Mouse (Mus musculus): ENCODE data around the gene Orai2. TPM values are rescaled to one million over a fixed set of nuclear protein-coding genes. Genes with fewer than 3 reads are reported as not detected.
"Not testable (repeated sequence)": the region's sequence is repeated elsewhere in the genome, so short reads cannot be mapped to it uniquely, and the experiment has no call there.

Gene Orai2
- polyA plus RNA-seq, 1 experiment = 6.5 TPM

- Histone ChIP-seq H3K4me3 (ENCODE audit: control insufficient read depth, low read depth, low read length) (no peak overlapping the region), H3K27ac (ENCODE audit: control insufficient read depth, insufficient read depth, low read depth, low read length) (no peak overlapping the region), H3K27me3 (ENCODE audit: control insufficient read depth, insufficient read depth, low read length) (no peaks in the 10 kb centered on the region), H3K4me1 (ENCODE audit: control insufficient read depth, insufficient read depth, low read length) (peaks cover 3% of the 10 kb centered on the region), H3K36me3 (ENCODE audit: control insufficient read depth, insufficient read depth, low read length) (no peaks in the 10 kb centered on the region)
- TF ChIP-seq POLR2A (IDR thresholded peaks at IDR 0.05; ENCODE audit: control insufficient read depth, low read depth, low read length) (no peak), CTCF (IDR thresholded peaks at IDR 0.05; ENCODE audit: control insufficient read depth, insufficient read depth, insufficient replicate concordance, low read depth, low read length) (no peak)
These were observed 42.2 kb upstream of the Orai2 start for GRCm38 (mm10) chr5:136212716-136213115.

DNA sequence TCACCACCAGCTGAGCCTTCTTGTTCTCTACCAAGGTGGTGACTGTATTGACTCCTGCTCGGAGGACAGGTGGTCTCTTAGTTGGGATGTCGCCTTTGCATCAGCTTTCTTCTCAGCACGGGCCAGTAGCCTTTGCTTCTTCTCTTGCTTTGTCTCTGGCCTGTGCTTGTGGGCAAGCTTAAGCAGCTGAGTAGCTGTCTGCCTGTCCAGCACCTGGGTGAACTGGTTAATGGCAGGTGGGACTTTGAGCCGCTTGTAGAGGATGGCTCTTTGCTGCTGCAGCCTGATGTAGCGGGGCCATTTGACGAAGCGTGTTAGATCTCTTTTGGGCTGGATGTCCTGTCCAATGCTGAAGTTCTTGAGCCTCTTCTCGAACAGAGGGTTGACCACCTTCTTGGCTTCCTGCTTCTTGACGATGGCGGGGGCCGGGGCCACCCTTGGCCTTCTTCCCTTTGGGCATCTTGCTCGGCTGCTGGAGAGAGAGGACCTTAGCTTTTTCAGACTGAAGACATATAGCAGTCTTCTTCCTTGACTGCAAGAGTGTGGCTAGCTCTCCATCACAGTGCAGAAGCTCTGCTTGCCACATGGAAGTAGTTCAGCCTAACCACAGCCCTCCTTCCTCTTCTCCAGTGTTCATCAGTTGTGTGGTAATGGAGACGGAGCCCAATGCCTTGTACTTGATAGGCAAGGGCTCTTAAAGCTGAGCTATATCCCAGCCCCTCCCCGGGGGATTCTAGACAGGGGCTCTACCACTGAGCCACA lies 41.0 kb upstream of the Orai2 start:
- not testable (repeated sequence) for H3K4me1 ChIP-seq (ENCODE audit: control insufficient read depth, insufficient read depth, low read length); H3K27me3 ChIP-seq (ENCODE audit: control insufficient read depth, insufficient read depth, low read length); H3K36me3 ChIP-seq (ENCODE audit: control insufficient read depth, insufficient read depth, low read length); H3K4me3 ChIP-seq (ENCODE audit: control insufficient read depth, low read depth, low read length); H3K27ac ChIP-seq (ENCODE audit: control insufficient read depth, insufficient read depth, low read depth, low read length)

- no peak overlapping the region for H3K27ac ChIP-seq (ENCODE audit: control insufficient read depth, insufficient read depth, low read depth, low read length)
- H3K27me3 ChIP-seq (ENCODE audit: control insufficient read depth, insufficient read depth, low read length) = no peaks in the 10 kb centered on the region
- no peak overlapping the region for H3K4me3 ChIP-seq (ENCODE audit: control insufficient read depth, low read depth, low read length)
- H3K36me3 ChIP-seq (ENCODE audit: control insufficient read depth, insufficient read depth, low read length) = no peaks in the 10 kb centered on the region
- TF ChIP-seq POLR2A (IDR thresholded peaks at IDR 0.05; ENCODE audit: control insufficient read depth, low read depth, low read length) = no peak
- no peak for TF ChIP-seq CTCF (IDR thresholded peaks at IDR 0.05; ENCODE audit: control insufficient read depth, insufficient read depth, insufficient replicate concordance, low read depth, low read length)
- H3K4me1 ChIP-seq (ENCODE audit: control insufficient read depth, insufficient read depth, low read length) = peaks cover 3% of the 10 kb centered on the region; the same call in 1 of the 2 replicates
These were observed 40.0 kb upstream of the Orai2 start for GRCm38 (mm10) chr5:136210549-136210948.

DNA sequence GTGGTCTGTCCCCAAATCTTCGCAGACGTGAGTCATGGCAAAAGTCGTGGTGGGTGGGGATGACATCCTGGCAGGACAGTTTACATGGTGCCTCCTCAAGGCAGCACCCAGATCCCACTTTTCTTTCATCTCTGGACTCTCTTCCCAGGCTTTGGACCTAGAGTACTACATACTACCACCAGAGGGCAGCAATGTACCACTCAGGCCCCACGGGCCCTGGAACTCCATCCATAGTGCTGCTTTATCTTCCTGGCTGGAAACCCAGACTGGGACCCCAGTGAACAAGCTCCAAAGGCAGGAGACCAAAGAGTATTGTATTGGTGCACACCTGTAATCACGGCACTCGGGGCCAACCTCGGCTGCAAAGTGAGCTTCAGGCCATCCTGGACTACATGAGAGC lies 31.3 kb upstream of the Orai2 start:
- Histone ChIP-seq H3K27me3 (ENCODE audit: control insufficient read depth, insufficient read depth, low read length) (no peaks in the 10 kb centered on the region), H3K4me3 (ENCODE audit: control insufficient read depth, low read depth, low read length) (no peak overlapping the region), H3K36me3 (ENCODE audit: control insufficient read depth, insufficient read depth, low read length) (no peaks in the 10 kb centered on the region), H3K27ac (ENCODE audit: control insufficient read depth, insufficient read depth, low read depth, low read length) (no peak overlapping the region), H3K4me1 (ENCODE audit: control insufficient read depth, insufficient read depth, low read length) (peaks cover 7% of the 10 kb centered on the region)
- TF ChIP-seq CTCF (IDR thresholded peaks at IDR 0.05; ENCODE audit: control insufficient read depth, insufficient read depth, insufficient replicate concordance, low read depth, low read length) (peak; percentile 71), POLR2A (IDR thresholded peaks at IDR 0.05; ENCODE audit: control insufficient read depth, low read depth, low read length) (no peak)

GRCm38 (mm10) chr5:136199526-136199925 lies 29.0 kb upstream of the Orai2 start:
- Histone ChIP-seq H3K4me1 (ENCODE audit: control insufficient read depth, insufficient read depth, low read length) (peaks cover 7% of the 10 kb centered on the region), H3K27me3 (ENCODE audit: control insufficient read depth, insufficient read depth, low read length) (no peaks in the 10 kb centered on the region), H3K4me3 (ENCODE audit: control insufficient read depth, low read depth, low read length) (peak overlapping the region; percentile 76), H3K27ac (ENCODE audit: control insufficient read depth, insufficient read depth, low read depth, low read length) (peak overlapping the region; percentile 58; the same call in 1 of the 2 replicates), H3K36me3 (ENCODE audit: control insufficient read depth, insufficient read depth, low read length) (no peaks in the 10 kb centered on the region; the same call in 1 of the 2 replicates)
- TF ChIP-seq POLR2A (IDR thresholded peaks at IDR 0.05; ENCODE audit: control insufficient read depth, low read depth, low read length) (no peak), CTCF (IDR thresholded peaks at IDR 0.05; ENCODE audit: control insufficient read depth, insufficient read depth, insufficient replicate concordance, low read depth, low read length) (no peak)

GRCm38 (mm10) chr5:136198474-136199391 lies 28.2 kb upstream of the Orai2 start, which contains the start of gene Prkrip1:
Prkrip1 (minus strand) TSS chr5:136198963.
- TF ChIP-seq POLR2A (IDR thresholded peaks at IDR 0.05; ENCODE audit: control insufficient read depth, low read depth, low read length) (peak; percentile 89), CTCF (IDR thresholded peaks at IDR 0.05; ENCODE audit: control insufficient read depth, insufficient read depth, insufficient replicate concordance, low read depth, low read length) (no peak)
- Histone ChIP-seq H3K36me3 (ENCODE audit: control insufficient read depth, insufficient read depth, low read length) (no peaks in the 10 kb centered on the region; the same call in 1 of the 2 replicates), H3K4me1 (ENCODE audit: control insufficient read depth, insufficient read depth, low read length) (peaks cover 7% of the 10 kb centered on the region), H3K27ac (ENCODE audit: control insufficient read depth, insufficient read depth, low read depth, low read length) (peak within 1 kb of the TSS; percentile 76), H3K27me3 (ENCODE audit: control insufficient read depth, insufficient read depth, low read length) (no peaks in the 10 kb centered on the region), H3K4me3 (ENCODE audit: control insufficient read depth, low read depth, low read length) (peak within 1 kb of the TSS; percentile 99)

DNA sequence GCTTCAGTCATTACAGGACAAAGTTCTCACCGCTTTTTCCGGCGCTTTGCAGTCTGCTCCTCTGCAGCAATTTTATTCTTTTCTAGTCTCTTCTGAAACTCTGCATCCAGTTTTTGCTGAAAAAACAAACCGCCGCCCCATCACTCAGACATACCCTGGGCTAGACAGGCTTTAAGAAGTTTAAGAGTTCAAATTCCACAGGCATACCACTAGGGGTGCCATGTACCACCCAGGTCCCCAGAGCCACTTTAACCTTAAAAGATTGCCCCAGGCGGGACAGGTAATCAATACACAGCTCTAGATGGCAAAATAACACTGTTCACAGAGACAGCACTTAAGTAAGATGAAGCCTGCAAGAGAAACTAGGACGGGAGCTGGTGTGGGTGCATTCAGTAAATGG lies 21.4 kb upstream of the Orai2 start:
- H3K27me3 ChIP-seq (ENCODE audit: control insufficient read depth, insufficient read depth, low read length) = no peaks in the 10 kb centered on the region
- peaks cover 1% of the 10 kb centered on the region for H3K36me3 ChIP-seq (ENCODE audit: control insufficient read depth, insufficient read depth, low read length)
- no peaks in the 10 kb centered on the region for H3K4me1 ChIP-seq (ENCODE audit: control insufficient read depth, insufficient read depth, low read length)
- no peak overlapping the region for H3K27ac ChIP-seq (ENCODE audit: control insufficient read depth, insufficient read depth, low read depth, low read length)
- TF ChIP-seq POLR2A (IDR thresholded peaks at IDR 0.05; ENCODE audit: control insufficient read depth, low read depth, low read length) (no peak), CTCF (IDR thresholded peaks at IDR 0.05; ENCODE audit: control insufficient read depth, insufficient read depth, insufficient replicate concordance, low read depth, low read length) (no peak)
- H3K4me3 ChIP-seq (ENCODE audit: control insufficient read depth, low read depth, low read length) = no peak overlapping the region

Data from testis, adult 2 months (tissue).